Mouse (Mus musculus): Measurements from ENCODE around the gene Dhx32.

DNA sequence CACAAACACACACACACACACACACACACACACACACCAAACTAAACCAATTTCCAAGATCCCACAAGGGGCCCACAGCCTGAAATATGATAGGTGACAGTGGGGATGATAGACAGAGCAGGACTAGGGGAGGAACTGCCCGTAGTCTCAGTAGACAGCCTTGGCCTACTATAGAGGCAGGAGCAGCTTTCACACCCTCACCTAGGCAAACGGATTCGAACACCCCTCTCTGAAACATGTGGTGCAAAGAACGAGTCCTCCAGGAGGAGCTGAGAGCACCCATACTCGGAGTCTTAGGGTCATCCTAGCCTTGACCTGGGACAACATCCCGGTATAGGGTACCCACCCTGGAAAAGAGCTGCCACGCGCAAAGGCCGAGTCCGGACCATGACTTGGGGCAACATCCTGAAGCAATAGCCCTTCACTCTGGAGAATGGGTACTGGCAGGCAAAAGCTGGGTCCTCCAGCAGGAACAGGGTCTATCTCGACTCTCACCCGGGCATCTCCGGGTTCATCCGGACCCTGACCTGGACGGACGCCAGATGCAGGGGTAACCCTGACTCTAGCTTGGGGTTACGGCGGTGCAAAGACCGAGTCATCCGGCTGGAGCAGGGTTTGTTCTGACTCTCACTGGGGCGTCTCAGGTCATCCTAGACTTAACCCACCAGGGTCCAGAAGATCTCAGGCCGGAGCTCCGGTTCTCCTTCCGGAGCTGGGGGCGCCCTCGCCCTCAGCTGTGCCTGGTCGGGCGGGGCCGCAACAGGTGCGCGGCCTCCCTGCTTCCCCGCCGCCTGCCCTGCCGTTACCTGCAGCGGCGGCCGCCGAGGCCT, 6.5 kb downstream of the Dhx32 start:
- TF ChIP-seq CHD2 (IDR thresholded peaks at IDR 0.05; ENCODE audit: low read depth, low read length) (no peak), MAFK (IDR thresholded peaks at IDR 0.05; ENCODE audit: insufficient read depth, low read depth, low read length) (no peak), ZC3H11A (IDR thresholded peaks at IDR 0.05; ENCODE audit: borderline replicate concordance, low read depth, low read length) (no peak)
